Mouse (Mus musculus) bone marrow, adult 2 months (tissue): ENCODE measurements around the gene Sh3d19.

ENCODE experiments used
- CTCF ChIP-seq: fragments of 200-500 bp; IDR thresholded peaks from 2 replicates; pipeline ENCODE4 v1.5.1; 2011; ENCODE audit warnings: low read length, control low read depth; ENCODE audit not compliant: control insufficient read depth, insufficient read depth
- POLR2A ChIP-seq: fragments of 200-500 bp; IDR thresholded peaks from 2 replicates; pipeline ENCODE4 v1.6.1; 2011; ENCODE audit warnings: low read depth, mild to moderate bottlenecking, control low read depth, low read length, borderline replicate concordance; ENCODE audit not compliant: control insufficient read depth

- no peak for TF ChIP-seq CTCF
- TF ChIP-seq POLR2A = no peak
Measured at GRCm38 (mm10) chr3:85922331-85922730, 48.6 kb upstream of the Sh3d19 start.
